Mouse (Mus musculus) heart, adult 18-20 months (tissue): ENCODE measurements around the gene Pla2g4f. TPM values are rescaled to one million over a fixed set of nuclear protein-coding genes. Genes with fewer than 3 reads are reported as not detected.

ENCODE experiments used
- DNase-seq, 2 experiments: peaks; one replicate each; pipeline ENCODE4 v3.0.0; 2021 to 2022; ENCODE audit warnings: mixed read lengths in 1 of 2
- total RNA-seq, 2 experiments: library from RNA; stranded (reverse); gene quantifications; 2 replicates each; pipeline ENCODE4 v1.2.3; 2021

Gene Pla2g4f
- total RNA-seq, 2 experiments from 2014 or later, result 0.10 TPM; not detected in 1

- DNase-seq, result peak; percentile 19 to 62
Measured at GRCm38 (mm10) chr2:120279961-120280360, 34.0 kb downstream of the Pla2g4f start.

- no peak for DNase-seq
Measured at GRCm38 (mm10) chr2:120276951-120277350, 37.0 kb downstream of the Pla2g4f start.

- no peak for DNase-seq
Measured at GRCm38 (mm10) chr2:120268635-120269034, 45.3 kb downstream of the Pla2g4f start.

- DNase-seq, result no peak
Measured at GRCm38 (mm10) chr2:120265523-120265922, 48.4 kb downstream of the Pla2g4f start.

GRCm38 (mm10) chr2:120264858-120265257 is 49.1 kb downstream of the Pla2g4f start:
- no peak for DNase-seq

- DNase-seq, result no peak
Measured at GRCm38 (mm10) chr2:120262876-120263275, 51.1 kb downstream of the Pla2g4f start.

- no peak for DNase-seq
Measured at GRCm38 (mm10) chr2:120261346-120261745, 52.6 kb downstream of the Pla2g4f start.

GRCm38 (mm10) chr2:120256259-120256658 is 57.7 kb downstream of the Pla2g4f start:
- DNase-seq, result no peak

- no peak for DNase-seq
Measured at GRCm38 (mm10) chr2:120252644-120253043, 61.3 kb downstream of the Pla2g4f start.

Other genes with a start within 250 kb of the Pla2g4f start
- 100 to 1,000 TPM; 382 to 400 TPM for gene Ehd4, start 159.6 kb downstream of the Pla2g4f start, total RNA-seq
- gene Pla2g4e, start 68.8 kb downstream of the Pla2g4f start, total RNA-seq, result 1 to 10 TPM; 2.9 to 3.4 TPM
- gene Pla2g4d, start 25.0 kb downstream of the Pla2g4f start, total RNA-seq, result not detected
- gene Vps39, start 39.0 kb upstream of the Pla2g4f start, total RNA-seq, result 10 to 100 TPM; 34.4 to 35.4 TPM
- 10 to 100 TPM; 26.0 to 27.1 TPM for gene Ganc, start 89.7 kb upstream of the Pla2g4f start, total RNA-seq
- 10 to 100 TPM; 16.2 to 17.3 TPM for gene Tmem87a, start 89.9 kb upstream of the Pla2g4f start, total RNA-seq
- gene Capn3, start 141.9 kb upstream of the Pla2g4f start, total RNA-seq, result 1 to 10 TPM; 2.8 to 2.9 TPM
- gene Zfp106, start 249.7 kb upstream of the Pla2g4f start, total RNA-seq, result 100 to 1,000 TPM; 496 TPM